Mouse (Mus musculus) cerebellum, adult 9-11 months (tissue): ENCODE data around the gene Ccdc188.
"Not testable (repeated sequence)": the region's sequence is repeated elsewhere in the genome, so short reads cannot be mapped to it uniquely, and the experiment has no call there.

Experiments
- DNase-seq: peaks from one replicate; pipeline ENCODE4 v3.0.0; 2022

Ccdc188 gene

GRCm38 (mm10) chr16:18217579-18217978, at the start of gene Ccdc188:
Ccdc188 (plus strand) TSS chr16:18217879.
- DNase-seq: no peak

- peak; percentile 13 for DNase-seq
These were observed 48.5 kb upstream of the Ccdc188 start for GRCm38 (mm10) chr16:18169156-18169555.

- DNase-seq: peak; percentile 15
These were observed 47.9 kb upstream of the Ccdc188 start for GRCm38 (mm10) chr16:18169776-18170175.

- peak; percentile 82 for DNase-seq
These were observed 45.3 kb upstream of the Ccdc188 start for GRCm38 (mm10) chr16:18172266-18172855.

- DNase-seq: peak; percentile 40
These were observed 44.4 kb upstream of the Ccdc188 start for GRCm38 (mm10) chr16:18173231-18173630.

- DNase-seq: peak; percentile 25
These were observed 43.9 kb upstream of the Ccdc188 start for GRCm38 (mm10) chr16:18173788-18174187.

GRCm38 (mm10) chr16:18175817-18176541, 41.7 kb upstream of the Ccdc188 start:
- DNase-seq: no peak

GRCm38 (mm10) chr16:18176758-18177157, 40.9 kb upstream of the Ccdc188 start:
- DNase-seq: no peak

- no peak for DNase-seq
These were observed 38.1 kb upstream of the Ccdc188 start for GRCm38 (mm10) chr16:18179591-18179990.

GRCm38 (mm10) chr16:18181398-18181797, 36.3 kb upstream of the Ccdc188 start:
- no peak for DNase-seq

- no peak for DNase-seq
These were observed 34.9 kb upstream of the Ccdc188 start for GRCm38 (mm10) chr16:18182766-18183165.

- DNase-seq: no peak
These were observed 31.8 kb upstream of the Ccdc188 start for GRCm38 (mm10) chr16:18185715-18186449.

GRCm38 (mm10) chr16:18186798-18187197, 30.9 kb upstream of the Ccdc188 start:
- DNase-seq: no peak

GRCm38 (mm10) chr16:18187221-18187620, 30.5 kb upstream of the Ccdc188 start:
- DNase-seq: no peak

GRCm38 (mm10) chr16:18191006-18191405, 26.7 kb upstream of the Ccdc188 start:
- DNase-seq: no peak

- no peak for DNase-seq
These were observed 23.3 kb upstream of the Ccdc188 start for GRCm38 (mm10) chr16:18194208-18194985.

GRCm38 (mm10) chr16:18195068-18195467, 22.6 kb upstream of the Ccdc188 start:
- DNase-seq: no peak

- not testable (repeated sequence) for DNase-seq
These were observed 22.1 kb upstream of the Ccdc188 start for GRCm38 (mm10) chr16:18195561-18195960.

GRCm38 (mm10) chr16:18197881-18198280, 19.8 kb upstream of the Ccdc188 start:
- no peak for DNase-seq

GRCm38 (mm10) chr16:18198365-18199098, 19.1 kb upstream of the Ccdc188 start:
- DNase-seq: no peak

- DNase-seq: no peak
These were observed 17.6 kb upstream of the Ccdc188 start for GRCm38 (mm10) chr16:18200062-18200461.

- DNase-seq: no peak
These were observed 16.1 kb upstream of the Ccdc188 start for GRCm38 (mm10) chr16:18201620-18202019.
